ENCODE assay signal across 17 mouse cellular contexts in genomic region chr2:126938069-126938468, GRCm38 (mm10).
"Had no signal": no experiment of that assay in that cellular context is flagged by ENCODE, and none has a peak within 500 bp of the region (broad histone marks: within the 10 kb centered on the region; RNA-seq: fewer than 3 reads in every experiment).

No protein-coding gene starts in this region.

- H3K4me1 ChIP-seq: stomach, embryonic 15.5 days had no signal

- DNase-seq: lung, adult 18-20 months; lung, embryonic 14.5 days; lung, postnatal 10 days; lung, postnatal 4 days; retina, postnatal 1 day; right cerebral cortex, adult 18-20 months; thymus, adult 2 months; thymus, postnatal 25 days; thymus, postnatal 4 days had no signal

- H3K27ac ChIP-seq: midbrain, embryonic 10.5 days; midbrain, embryonic 13.5 days; neural tube, embryonic 13.5 days; neural tube, embryonic 15.5 days; stomach, embryonic 15.5 days; stomach, postnatal 0 days had no signal

- H3K27me3 ChIP-seq: neural tube, embryonic 13.5 days; neural tube, embryonic 15.5 days; stomach, embryonic 15.5 days had no signal

- H3K9me3 ChIP-seq: midbrain, embryonic 10.5 days; midbrain, embryonic 13.5 days; neural tube, embryonic 13.5 days; neural tube, embryonic 15.5 days; stomach, embryonic 15.5 days had no signal

- H3K9ac ChIP-seq: lung, embryonic 14.5 days; midbrain, embryonic 13.5 days; neural tube, embryonic 13.5 days; neural tube, embryonic 15.5 days; stomach, embryonic 15.5 days had no signal

- ATAC-seq: midbrain, embryonic 13.5 days; midbrain, embryonic 16.5 days had no signal

- H3K4me2 ChIP-seq: lung, embryonic 14.5 days; midbrain, embryonic 13.5 days; neural tube, embryonic 13.5 days; neural tube, embryonic 15.5 days; stomach, embryonic 15.5 days had no signal

- H3K36me3 ChIP-seq: midbrain, embryonic 10.5 days; midbrain, embryonic 13.5 days; neural tube, embryonic 13.5 days; neural tube, embryonic 15.5 days; stomach, embryonic 15.5 days had no signal

- H3K4me3 ChIP-seq: midbrain, embryonic 10.5 days; midbrain, embryonic 13.5 days; myocyte; neural tube, embryonic 13.5 days; neural tube, embryonic 15.5 days; stomach, embryonic 15.5 days had no signal
